8 mouse cellular contexts compared by ENCODE assay signal in genomic region chr1:34438381-34439051, GRCm38 (mm10). TPM values are rescaled to one million over a fixed set of nuclear protein-coding genes. Genes with fewer than 3 reads are reported as not detected.
DNase-seq lines count a peak whose midpoint lies in the region; ATAC-seq and TF ChIP-seq lines count a peak whose summit lies in the region.

No protein-coding gene starts in this region.

- no peak for TF ChIP-seq EP300 in heart, postnatal 0 days (IDR thresholded peaks at IDR 0.05; ENCODE audit: low read depth)

- ATAC-seq in heart, embryonic 15.5 days (replicated peaks; ENCODE audit: insufficient number of reproducible peaks, insufficient read depth, low FRiP score, low read depth) = no peak
- ATAC-seq in G1E (ENCODE audit: extremely low read depth, insufficient number of reproducible peaks, low FRiP score, poor library complexity, severe bottlenecking) = no peak
- ATAC-seq in heart, postnatal 0 days (ENCODE audit: insufficient read depth, low read depth) = no peak
- ATAC-seq in midbrain, embryonic 11.5 days (ENCODE audit: low FRiP score) = no peak

- H3K36me3 ChIP-seq in heart, embryonic 15.5 days = peaks cover 17% of the 10 kb centered on the region
- H3K36me3 ChIP-seq in G1E (replicated peaks) = peaks cover 55% of the 10 kb centered on the region
- peaks cover 10% of the 10 kb centered on the region for H3K36me3 ChIP-seq in heart, postnatal 0 days (replicated peaks; ENCODE audit: control insufficient read depth, insufficient read depth, low read length)
- H3K36me3 ChIP-seq in midbrain, embryonic 11.5 days (ENCODE audit: control insufficient read depth, insufficient read depth, low read length) = peaks cover 6% of the 10 kb centered on the region

- H3K9ac ChIP-seq in heart, embryonic 15.5 days = peak overlapping the region; percentile 61
- H3K9ac ChIP-seq in heart, postnatal 0 days (replicated peaks; ENCODE audit: low read depth, low read length) = peak overlapping the region; percentile 72
- H3K9ac ChIP-seq in midbrain, embryonic 11.5 days (ENCODE audit: low read length) = peak overlapping the region; percentile 67

- TF ChIP-seq CTCF in G1E (IDR thresholded peaks at IDR 0.05; ENCODE audit: low read depth, low read length) = no peak
- TF ChIP-seq CTCF in heart, postnatal 0 days (IDR thresholded peaks at IDR 0.05; ENCODE audit: low read depth) = no peak

- H3K4me2 ChIP-seq in heart, embryonic 15.5 days = peak overlapping the region; percentile 82
- peak overlapping the region; percentile 94 for H3K4me2 ChIP-seq in heart, postnatal 0 days (ENCODE audit: low read depth, low read length)
- peak overlapping the region; percentile 55 for H3K4me2 ChIP-seq in midbrain, embryonic 11.5 days

- H3K27ac ChIP-seq in heart, embryonic 15.5 days = no peak overlapping the region
- H3K27ac ChIP-seq in heart, postnatal 0 days (ENCODE audit: low read depth) = peak overlapping the region; percentile 49; the same call in 1 of the 2 replicates
- no peak overlapping the region for H3K27ac ChIP-seq in midbrain, embryonic 11.5 days (ENCODE audit: low read depth, low read length)

- peaks cover 27% of the 10 kb centered on the region for H3K4me1 ChIP-seq in heart, embryonic 15.5 days (replicated peaks)
- peaks cover 35% of the 10 kb centered on the region for H3K4me1 ChIP-seq in G1E (ENCODE audit: insufficient read depth, low read depth, low read length)
- peaks cover 16% of the 10 kb centered on the region for H3K4me1 ChIP-seq in heart, postnatal 0 days (ENCODE audit: control insufficient read depth, insufficient read depth)
- H3K4me1 ChIP-seq in midbrain, embryonic 11.5 days (ENCODE audit: control insufficient read depth, insufficient read depth, low read length) = peaks cover 14% of the 10 kb centered on the region

- H3K27me3 ChIP-seq in heart, embryonic 15.5 days = no peaks in the 10 kb centered on the region
- no peaks in the 10 kb centered on the region for H3K27me3 ChIP-seq in G1E (ENCODE audit: insufficient read depth, low read length)
- H3K27me3 ChIP-seq in heart, postnatal 0 days (ENCODE audit: control insufficient read depth, insufficient read depth, low read length) = no peaks in the 10 kb centered on the region
- no peaks in the 10 kb centered on the region for H3K27me3 ChIP-seq in midbrain, embryonic 11.5 days (ENCODE audit: control insufficient read depth, insufficient read depth, low read length)

- DNase-seq in heart, postnatal 10 days = no peak
- DNase-seq in G1E (ENCODE audit: low spot score) = no peak
- no peak for DNase-seq in heart, postnatal 0 days (ENCODE audit: low spot score)
- peak; percentile 79 for DNase-seq in midbrain, embryonic 11.5 days (ENCODE audit: low spot score, missing footprints)
- DNase-seq in ovary, postnatal 36 days (ENCODE audit: low spot score) = no peak
- DNase-seq in spleen, postnatal 36 days (ENCODE audit: low spot score in 2 of 2) = no peak
- no peak for DNase-seq in left cerebral cortex, adult 9 months (ENCODE audit: low spot score in 2 of 2)

- no peaks in the 10 kb centered on the region for H3K9me3 ChIP-seq in heart, embryonic 15.5 days (replicated peaks)
- peaks cover 8% of the 10 kb centered on the region for H3K9me3 ChIP-seq in G1E (replicated peaks)
- H3K9me3 ChIP-seq in heart, postnatal 0 days (replicated peaks; ENCODE audit: control insufficient read depth, low read length) = no peaks in the 10 kb centered on the region
- H3K9me3 ChIP-seq in midbrain, embryonic 11.5 days (ENCODE audit: control insufficient read depth, low read length) = no peaks in the 10 kb centered on the region

- 31% methylated on average over 17 of the region's 20 CpGs for WGBS in heart, embryonic 15.5 days
- WGBS in heart, postnatal 0 days = 36% methylated on average over 16 of the region's 20 CpGs
- 45% methylated on average over 16 of the region's 20 CpGs for WGBS in midbrain, embryonic 11.5 days

- peak overlapping the region; percentile 72 for H3K4me3 ChIP-seq in heart, embryonic 15.5 days
- peak overlapping the region; percentile 74 for H3K4me3 ChIP-seq in G1E (ENCODE audit: low read depth, low read length)
- H3K4me3 ChIP-seq in heart, postnatal 0 days (ENCODE audit: low read depth, low read length) = peak overlapping the region; percentile 61
- H3K4me3 ChIP-seq in midbrain, embryonic 11.5 days (ENCODE audit: low read depth, low read length) = peak overlapping the region; percentile 71

- intact Hi-C loops in heart, postnatal 10 days (cut with DNase I) = loop anchor here (10.0 kb wide), 2 partner anchors 434 to 624 kb away; partner anchors contain the start of gene Zfp451

RNA-seq across cellular contexts. Expression of gene Ccdc115, which starts 1.0 kb away (rescaled TPM):
- polyA plus RNA-seq in heart, embryonic 15.5 days (2015; fragmentation: Nextera tagmentation; extraction: Ambion mirVana) = 41.4 and 44.3 TPM in 2 replicates
- total RNA-seq in heart, postnatal 10 days (2021) = 10 to 100 TPM; 14.0 to 17.4 TPM
- 97.1 and 135 TPM in 2 replicates for total RNA-seq in G1E (2014; fragmentation: Nextera tagmentation)
- 146 TPM in 2 replicates for total RNA-seq in G1E (2017)
- polyA plus RNA-seq in G1E (2012) = 60.5 and 74.6 TPM in 2 replicates
- total RNA-seq in heart, postnatal 0 days (2014; rRNA removed; ENCODE audit: low replicate concordance) = 29.2 and 30.5 TPM in 2 replicates
- 29.7 and 32.4 TPM in 2 replicates for polyA plus RNA-seq in heart, postnatal 0 days (2015; fragmentation: Nextera tagmentation; extraction: Ambion mirVana)
- 73.9 and 78.3 TPM in 2 replicates for polyA plus RNA-seq in midbrain, embryonic 11.5 days (2014; fragmentation: Nextera tagmentation; extraction: Ambion mirVana)

RNA-seq across cellular contexts. Expression of gene Imp4, which starts 1.1 kb away (rescaled TPM):
- polyA plus RNA-seq in heart, embryonic 15.5 days (2015; fragmentation: Nextera tagmentation; extraction: Ambion mirVana) = 50.2 and 63.2 TPM in 2 replicates
- 10 to 100 TPM; 33.9 to 36.0 TPM for total RNA-seq in heart, postnatal 10 days (2021)
- total RNA-seq in G1E (2014; fragmentation: Nextera tagmentation) (121 and 129 TPM in 2 replicates), G1E (2017) (35.5 and 36.5 TPM in 2 replicates)
- 50.4 and 71.2 TPM in 2 replicates for polyA plus RNA-seq in G1E (2012)
- 12.4 and 45.3 TPM in 2 replicates for total RNA-seq in heart, postnatal 0 days (2014; rRNA removed; ENCODE audit: low replicate concordance)
- 41.6 and 42.5 TPM in 2 replicates for polyA plus RNA-seq in heart, postnatal 0 days (2015; fragmentation: Nextera tagmentation; extraction: Ambion mirVana)
- polyA plus RNA-seq in midbrain, embryonic 11.5 days (2014; fragmentation: Nextera tagmentation; extraction: Ambion mirVana) = 90.3 and 94.0 TPM in 2 replicates

RNA-seq across cellular contexts. Expression of gene Ptpn18, which starts 21.0 kb away (rescaled TPM):
- polyA plus RNA-seq in heart, embryonic 15.5 days (2015; fragmentation: Nextera tagmentation; extraction: Ambion mirVana) = 12.0 and 17.9 TPM in 2 replicates
- 1 to 10 TPM; 6.6 to 8.2 TPM for total RNA-seq in heart, postnatal 10 days (2021)
- total RNA-seq in G1E (2014; fragmentation: Nextera tagmentation) (47.9 and 57.9 TPM in 2 replicates), G1E (2017) (104 and 190 TPM in 2 replicates)
- 117 and 173 TPM in 2 replicates for polyA plus RNA-seq in G1E (2012)
- total RNA-seq in heart, postnatal 0 days (2014; rRNA removed; ENCODE audit: low replicate concordance) = 4.7 TPM in 1 of 2 replicates, not detected in the other
- 10.7 and 13.8 TPM in 2 replicates for polyA plus RNA-seq in heart, postnatal 0 days (2015; fragmentation: Nextera tagmentation; extraction: Ambion mirVana)
- 5.5 and 7.3 TPM in 2 replicates for polyA plus RNA-seq in midbrain, embryonic 11.5 days (2014; fragmentation: Nextera tagmentation; extraction: Ambion mirVana)

RNA-seq across cellular contexts. Expression of gene Prss39, which starts 59.7 kb away (rescaled TPM):
- polyA plus RNA-seq in heart, embryonic 15.5 days (2015; fragmentation: Nextera tagmentation; extraction: Ambion mirVana) = not detected in 2 replicates
- total RNA-seq in heart, postnatal 10 days (2021) = not detected
- total RNA-seq in G1E (2014; fragmentation: Nextera tagmentation) = not detected in 2 replicates
- total RNA-seq in G1E (2017) = 0.22 TPM in 1 of 2 replicates, not detected in the other
- polyA plus RNA-seq in G1E (2012) = not detected in 2 replicates
- not detected in 2 replicates for total RNA-seq in heart, postnatal 0 days (2014; rRNA removed; ENCODE audit: low replicate concordance)
- polyA plus RNA-seq in heart, postnatal 0 days (2015; fragmentation: Nextera tagmentation; extraction: Ambion mirVana) = not detected in 2 replicates
- polyA plus RNA-seq in midbrain, embryonic 11.5 days (2014; fragmentation: Nextera tagmentation; extraction: Ambion mirVana) = not detected in 2 replicates
